ENCODE assay signal across 8 mouse cellular contexts in the genomic region with DNA sequence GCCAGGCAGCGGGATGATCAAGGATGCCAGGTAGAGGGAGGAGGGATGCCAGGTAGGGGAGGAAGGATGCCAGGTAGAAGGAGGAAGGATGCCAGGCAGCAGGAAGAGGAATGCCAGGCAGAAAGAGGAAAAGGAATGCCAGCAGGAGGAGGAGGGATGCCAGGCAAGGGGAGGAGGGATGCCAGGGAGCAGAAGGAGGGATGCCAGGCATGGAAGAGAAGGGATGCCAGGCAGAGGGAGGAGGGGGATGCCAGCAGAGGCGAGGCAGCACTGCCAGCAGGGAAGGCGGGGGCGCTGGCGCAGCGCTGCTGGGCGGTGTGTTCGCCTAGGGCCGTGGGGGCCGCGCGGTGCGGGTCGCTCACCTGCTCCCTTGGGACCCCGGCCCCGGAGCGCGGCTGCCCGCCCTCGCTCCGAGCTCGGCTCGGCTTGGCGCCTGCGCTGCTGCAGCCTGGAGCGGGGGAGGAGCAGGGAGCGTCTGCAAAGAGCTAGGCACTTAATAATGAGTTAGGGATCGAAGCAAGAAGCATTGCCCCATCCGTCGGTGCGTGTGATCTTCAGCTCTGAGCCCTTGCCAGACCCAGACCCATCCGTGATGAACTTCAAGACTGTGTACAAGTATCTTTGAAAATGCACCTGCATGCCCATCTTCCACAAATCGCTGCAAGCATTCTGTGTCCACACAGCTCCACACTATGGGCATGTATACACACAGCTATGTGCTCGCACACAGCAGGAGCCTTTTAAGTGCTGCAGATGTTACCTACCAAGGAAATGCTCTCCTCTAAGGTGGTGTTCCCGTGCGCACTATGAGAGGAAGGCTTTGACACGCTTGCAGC. TPM values are rescaled to one million over a fixed set of nuclear protein-coding genes. Genes with fewer than 3 reads are reported as not detected.
DNase-seq lines count a peak whose midpoint lies in the region; ATAC-seq and TF ChIP-seq lines count a peak whose summit lies in the region.

A gene (minus strand): TSS at position 426 of the 836 bp plus-strand sequence.

- no peak for TF ChIP-seq POLR2A in small intestine, adult 2 months (IDR thresholded peaks at IDR 0.05; ENCODE audit: low read depth, low read length)

- peaks cover 2% of the 10 kb centered on the region; the same call in 1 of the 2 replicates for H3K27me3 ChIP-seq in forebrain, embryonic 13.5 days
- peaks cover 18% of the 10 kb centered on the region for H3K27me3 ChIP-seq in heart, embryonic 16.5 days (ENCODE audit: control insufficient read depth, insufficient read depth, low read length)
- H3K27me3 ChIP-seq in liver, postnatal 0 days (ENCODE audit: insufficient read depth, low read length), result peaks cover 15% of the 10 kb centered on the region
- no peaks in the 10 kb centered on the region for H3K27me3 ChIP-seq in small intestine, adult 2 months (ENCODE audit: control insufficient read depth, insufficient read depth, low read length)

- no peaks in the 10 kb centered on the region for H3K9me3 ChIP-seq in forebrain, embryonic 13.5 days (replicated peaks)
- H3K9me3 ChIP-seq in heart, embryonic 16.5 days (replicated peaks; ENCODE audit: control insufficient read depth, low read length), result no peaks in the 10 kb centered on the region
- H3K9me3 ChIP-seq in liver, postnatal 0 days (ENCODE audit: low read length), result no peaks in the 10 kb centered on the region

- no peak within 1 kb of the TSS for H3K27ac ChIP-seq in brown adipose tissue, adult 24 weeks (replicated peaks; ENCODE audit: low read depth, low read length)
- H3K27ac ChIP-seq in forebrain, embryonic 13.5 days, result peak within 1 kb of the TSS; percentile 57
- H3K27ac ChIP-seq in heart, embryonic 16.5 days (ENCODE audit: low read length), result no peak within 1 kb of the TSS
- no peak within 1 kb of the TSS for H3K27ac ChIP-seq in liver, postnatal 0 days (ENCODE audit: low read depth)
- H3K27ac ChIP-seq in small intestine, adult 2 months (ENCODE audit: insufficient read depth, low read depth, low read length), result no peak within 1 kb of the TSS

- peak; percentile 74 for DNase-seq in Muller cell, postnatal 12 days (ENCODE audit: inconsistent ontology term)
- DNase-seq in layer of hippocampus, adult 18-20 months (ENCODE audit: low spot score in 2 of 2), result peak; percentile 85 to 90
- DNase-seq in liver, postnatal 0 days, result peak; percentile 28
- no peak for DNase-seq in T-cell, adult 2 months (ENCODE audit: low spot score)

- WGBS in forebrain, embryonic 13.5 days, result 3% methylated on average over 37 of the region's 37 CpGs
- 3% methylated on average over 37 of the region's 37 CpGs for WGBS in heart, embryonic 16.5 days
- WGBS in liver, postnatal 0 days (ENCODE audit: insufficient replicate concordance), result 7% methylated on average over 34 of the region's 37 CpGs
- 5% methylated on average over 37 of the region's 37 CpGs for WGBS in small intestine, adult 2 months

- no peak for TF ChIP-seq CTCF in liver, postnatal 0 days (IDR thresholded peaks at IDR 0.05; ENCODE audit: low read depth)
- no peak for TF ChIP-seq CTCF in small intestine, adult 2 months (IDR thresholded peaks at IDR 0.05; ENCODE audit: extremely low read depth, insufficient read length, insufficient replicate concordance, low read depth, low read length)

- peak; percentile 90 for ATAC-seq in forebrain, embryonic 13.5 days
- 0 out of 2 replicates have a peak, but pooled peaks have one; percentile 37 for ATAC-seq in heart, embryonic 16.5 days (replicated peaks; ENCODE audit: extremely low read depth, insufficient read depth, low FRiP score)
- ATAC-seq in liver, postnatal 0 days, result peak; percentile 36; the same call in 1 of the 2 replicates

- H3K9ac ChIP-seq in forebrain, embryonic 13.5 days, result peak within 1 kb of the TSS; percentile 86
- peak within 1 kb of the TSS; percentile 71 for H3K9ac ChIP-seq in heart, embryonic 16.5 days (ENCODE audit: low read length)
- 0 out of 2 replicates have a peak within 1 kb of the TSS, but pooled peaks have one; percentile 11 for H3K9ac ChIP-seq in liver, postnatal 0 days (replicated peaks)

- H3K36me3 ChIP-seq in forebrain, embryonic 13.5 days (ENCODE audit: poor library complexity, severe bottlenecking), result no peaks in the 10 kb centered on the region
- H3K36me3 ChIP-seq in heart, embryonic 16.5 days (ENCODE audit: control insufficient read depth, insufficient read depth), result no peaks in the 10 kb centered on the region
- no peaks in the 10 kb centered on the region for H3K36me3 ChIP-seq in liver, postnatal 0 days (replicated peaks; ENCODE audit: insufficient read depth, low read length)
- no peaks in the 10 kb centered on the region for H3K36me3 ChIP-seq in small intestine, adult 2 months (ENCODE audit: control insufficient read depth, insufficient read depth, low read length)

- peak within 1 kb of the TSS; percentile 73 for H3K4me2 ChIP-seq in forebrain, embryonic 13.5 days
- peak within 1 kb of the TSS; percentile 89 for H3K4me2 ChIP-seq in heart, embryonic 16.5 days (ENCODE audit: low read depth, low read length)
- peak within 1 kb of the TSS; percentile 61 for H3K4me2 ChIP-seq in liver, postnatal 0 days (ENCODE audit: low read depth, low read length)

- TF ChIP-seq EP300 in liver, postnatal 0 days (IDR thresholded peaks at IDR 0.05; ENCODE audit: low read depth), result no peak

- peak within 1 kb of the TSS; percentile 35; the same call in 1 of the 2 replicates for H3K4me3 ChIP-seq in brown adipose tissue, adult 24 weeks (ENCODE audit: insufficient read depth, low read depth, low read length)
- H3K4me3 ChIP-seq in forebrain, embryonic 13.5 days, result peak within 1 kb of the TSS; percentile 69
- peak within 1 kb of the TSS; percentile 57 for H3K4me3 ChIP-seq in heart, embryonic 16.5 days (ENCODE audit: low read length)
- H3K4me3 ChIP-seq in liver, postnatal 0 days (ENCODE audit: low read depth, low read length), result 0 out of 2 replicates have a peak within 1 kb of the TSS, but pooled peaks have one; percentile 21
- peak within 1 kb of the TSS; percentile 59 for H3K4me3 ChIP-seq in small intestine, adult 2 months (ENCODE audit: low read depth, low read length)

- no peaks in the 10 kb centered on the region for H3K4me1 ChIP-seq in brown adipose tissue, adult 24 weeks (ENCODE audit: control insufficient read depth, insufficient read depth, insufficient read length, low read length)
- peaks cover 44% of the 10 kb centered on the region for H3K4me1 ChIP-seq in forebrain, embryonic 13.5 days
- H3K4me1 ChIP-seq in heart, embryonic 16.5 days (ENCODE audit: control insufficient read depth, insufficient read depth, low read length), result peaks cover 10% of the 10 kb centered on the region
- H3K4me1 ChIP-seq in liver, postnatal 0 days (ENCODE audit: insufficient read depth), result no peaks in the 10 kb centered on the region
- H3K4me1 ChIP-seq in small intestine, adult 2 months (ENCODE audit: control insufficient read depth, insufficient read depth, insufficient read length, low read length), result no peaks in the 10 kb centered on the region

RNA-seq across cellular contexts. Expression of the gene that starts here (rescaled TPM):
- 15.3 and 16.7 TPM in 2 replicates for polyA plus RNA-seq in brown adipose tissue, adult 24 weeks (2012; ENCODE audit: insufficient read depth, insufficient read length, missing spikeins)
- polyA plus RNA-seq in forebrain, embryonic 13.5 days (2015; fragmentation: Nextera tagmentation; extraction: Ambion mirVana), result 111 and 114 TPM in 2 replicates
- 47.4 and 48.3 TPM in 2 replicates for polyA plus RNA-seq in heart, embryonic 16.5 days (2015; fragmentation: Nextera tagmentation; extraction: Ambion mirVana)
- 10 to 100 TPM; 87.4 to 93.2 TPM for total RNA-seq in layer of hippocampus, adult 18-20 months (2021)
- 0.80 and 0.84 TPM in 2 replicates for polyA plus RNA-seq in liver, postnatal 0 days (2015; fragmentation: Nextera tagmentation; extraction: Ambion mirVana)
- polyA plus RNA-seq in small intestine, adult 2 months (2012; rRNA removed), result 8.5 and 9.0 TPM in 2 replicates

Comparison
In these comparisons a context has a peak if more than half of its experiments do, and no peak if none do; other contexts are left out.
1. Peak in DNase-seq, ATAC-seq, H3K4me3 ChIP-seq, H3K9ac ChIP-seq and H3K4me2 ChIP-seq in liver, postnatal 0 days; RNA of the gene not detected or under 1 TPM.
2. ATAC-seq: peak in every context shown above with its lines; median percentile 90 in forebrain, embryonic 13.5 days; 37 in heart, embryonic 16.5 days; 36 in liver, postnatal 0 days.
3. H3K9ac ChIP-seq: peak in every context shown above with its lines; median percentile 86 in forebrain, embryonic 13.5 days; 71 in heart, embryonic 16.5 days; 11 in liver, postnatal 0 days.